Comparison of ENCODE assay signal across 9 mouse cellular contexts in genomic region chr6:84385696-84386095, GRCm38 (mm10).
DNase-seq lines count a peak whose midpoint lies in the region; ATAC-seq lines count a peak whose summit lies in the region.
"Had no signal": no experiment of that assay in that cellular context is flagged by ENCODE, and none has a peak within 500 bp of the region (broad histone marks: within the 10 kb centered on the region; RNA-seq: fewer than 3 reads in every experiment).

No protein-coding gene starts in this region.

- no peak overlapping the region; the same call in 1 of the 2 replicates for H3K4me2 ChIP-seq in lung, embryonic 15.5 days
- no peak overlapping the region for H3K4me2 ChIP-seq in midbrain, embryonic 11.5 days
- H3K4me2 ChIP-seq: neural tube, embryonic 13.5 days had no signal

- 16% methylated on average over 10 of the region's 10 CpGs for WGBS in lung, embryonic 15.5 days
- WGBS in midbrain, embryonic 11.5 days = 66% methylated on average over 10 of the region's 10 CpGs

- no peak overlapping the region for H3K27ac ChIP-seq in lung, embryonic 15.5 days
- no peak overlapping the region for H3K27ac ChIP-seq in midbrain, embryonic 11.5 days (ENCODE audit: low read depth, low read length)
- H3K27ac ChIP-seq: neural tube, embryonic 13.5 days had no signal

- no peaks in the 10 kb centered on the region for H3K9me3 ChIP-seq in lung, embryonic 15.5 days
- no peaks in the 10 kb centered on the region for H3K9me3 ChIP-seq in midbrain, embryonic 11.5 days (ENCODE audit: control insufficient read depth, low read length)
- H3K9me3 ChIP-seq: neural tube, embryonic 13.5 days had no signal

- H3K36me3 ChIP-seq in lung, embryonic 15.5 days = no peaks in the 10 kb centered on the region
- H3K36me3 ChIP-seq in midbrain, embryonic 11.5 days (ENCODE audit: control insufficient read depth, insufficient read depth, low read length) = no peaks in the 10 kb centered on the region
- H3K36me3 ChIP-seq: neural tube, embryonic 13.5 days had no signal

- H3K9ac ChIP-seq in lung, embryonic 15.5 days = no peak overlapping the region
- no peak overlapping the region for H3K9ac ChIP-seq in midbrain, embryonic 11.5 days (ENCODE audit: low read length)
- H3K9ac ChIP-seq: neural tube, embryonic 13.5 days had no signal

- DNase-seq in urinary bladder, postnatal 25 days (ENCODE audit: low spot score) = peak; percentile 11
- no peak for DNase-seq in urinary bladder, adult 2 months (ENCODE audit: low spot score)
- DNase-seq in gastrocnemius, adult 8-10 months (ENCODE audit: low spot score in 2 of 2) = peak; percentile 42 to 59
- peak; percentile 25 for DNase-seq in kidney, adult 18-20 months
- no peak for DNase-seq in midbrain, embryonic 11.5 days (ENCODE audit: low spot score, missing footprints)
- no peak for DNase-seq in left cerebral cortex, adult 11 months (ENCODE audit: low spot score)
- DNase-seq in right cerebral cortex, postnatal 36 days (ENCODE audit: low spot score in 2 of 2) = no peak

- peaks cover 14% of the 10 kb centered on the region for H3K4me1 ChIP-seq in lung, embryonic 15.5 days
- H3K4me1 ChIP-seq in midbrain, embryonic 11.5 days (ENCODE audit: control insufficient read depth, insufficient read depth, low read length) = no peaks in the 10 kb centered on the region
- H3K4me1 ChIP-seq: neural tube, embryonic 13.5 days had no signal

- ATAC-seq in lung, embryonic 15.5 days (ENCODE audit: borderline replicate concordance, extremely low read depth, low FRiP score, low TSS enrichment) = peak; percentile 93
- ATAC-seq in midbrain, embryonic 11.5 days (ENCODE audit: low FRiP score) = no peak

- no peak overlapping the region for H3K4me3 ChIP-seq in lung, embryonic 15.5 days
- H3K4me3 ChIP-seq in midbrain, embryonic 11.5 days (ENCODE audit: low read depth, low read length) = no peak overlapping the region
- H3K4me3 ChIP-seq: neural tube, embryonic 13.5 days had no signal

- no peaks in the 10 kb centered on the region; the same call in 1 of the 2 replicates for H3K27me3 ChIP-seq in lung, embryonic 15.5 days
- H3K27me3 ChIP-seq in midbrain, embryonic 11.5 days (ENCODE audit: control insufficient read depth, insufficient read depth, low read length) = no peaks in the 10 kb centered on the region
- H3K27me3 ChIP-seq: neural tube, embryonic 13.5 days had no signal

Comparison
In these comparisons a context has a peak if more than half of its experiments do, and no peak if none do; other contexts are left out.
1. DNase-seq: peak in urinary bladder, postnatal 25 days (single experiment), gastrocnemius, adult 8-10 months (2 of 2) and kidney, adult 18-20 months (single experiment); none in urinary bladder, adult 2 months (single experiment), midbrain, embryonic 11.5 days (single experiment), left cerebral cortex, adult 11 months (single experiment) and right cerebral cortex, postnatal 36 days (0 of 2).